Mouse (Mus musculus) induced T-regulatory cell, adult 2 months (primary cell): ENCODE results near the gene Smo.
A peak's percentile ranks its signal among the peaks of the same experiment; 100 is the strongest.

Source experiments
- DNase-seq: peaks from one replicate; pipeline ENCODE4 v3.0.0-alpha.2; 2012; ENCODE audit warnings: low read depth

Smo gene

DNA sequence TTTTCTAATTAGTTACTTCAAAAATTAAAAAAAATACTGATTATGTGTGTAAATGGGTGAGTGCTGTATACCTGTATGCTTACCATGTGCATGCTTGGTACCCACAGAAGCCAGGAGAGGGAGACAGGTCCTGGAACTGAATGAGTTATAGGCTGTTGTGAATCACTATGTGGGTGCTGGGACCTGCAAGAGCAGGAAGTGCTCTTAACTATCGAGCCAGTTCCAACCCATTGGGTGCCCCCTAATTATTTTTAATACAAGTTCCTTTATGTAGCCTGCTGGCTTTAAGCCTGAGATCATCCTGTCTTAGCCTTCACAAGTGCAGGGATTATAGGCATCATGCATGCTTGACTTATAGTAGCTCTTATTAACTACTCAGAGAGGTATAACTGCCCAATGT lies 38.9 kb downstream of the Smo start:
- no peak for DNase-seq

DNA sequence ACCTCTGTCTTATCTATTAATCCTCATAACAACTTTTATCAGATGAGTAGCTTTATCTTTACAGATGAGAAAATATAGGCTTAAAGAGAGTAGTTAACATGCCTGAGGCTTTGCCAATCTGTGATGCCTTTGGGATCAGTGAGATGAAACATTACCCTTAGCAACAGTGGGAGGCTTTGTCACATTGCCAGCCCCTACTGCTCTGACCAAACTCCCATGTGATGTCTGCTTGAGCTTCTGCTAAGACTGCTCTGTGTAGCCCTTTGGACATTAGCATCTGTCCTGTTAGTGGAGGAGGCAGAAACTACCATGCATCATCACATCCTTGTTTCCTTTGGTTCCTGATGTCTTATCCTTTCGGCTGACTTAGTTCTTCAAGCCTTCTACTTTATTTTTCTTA lies 40.3 kb downstream of the Smo start:
- DNase-seq = no peak

DNA sequence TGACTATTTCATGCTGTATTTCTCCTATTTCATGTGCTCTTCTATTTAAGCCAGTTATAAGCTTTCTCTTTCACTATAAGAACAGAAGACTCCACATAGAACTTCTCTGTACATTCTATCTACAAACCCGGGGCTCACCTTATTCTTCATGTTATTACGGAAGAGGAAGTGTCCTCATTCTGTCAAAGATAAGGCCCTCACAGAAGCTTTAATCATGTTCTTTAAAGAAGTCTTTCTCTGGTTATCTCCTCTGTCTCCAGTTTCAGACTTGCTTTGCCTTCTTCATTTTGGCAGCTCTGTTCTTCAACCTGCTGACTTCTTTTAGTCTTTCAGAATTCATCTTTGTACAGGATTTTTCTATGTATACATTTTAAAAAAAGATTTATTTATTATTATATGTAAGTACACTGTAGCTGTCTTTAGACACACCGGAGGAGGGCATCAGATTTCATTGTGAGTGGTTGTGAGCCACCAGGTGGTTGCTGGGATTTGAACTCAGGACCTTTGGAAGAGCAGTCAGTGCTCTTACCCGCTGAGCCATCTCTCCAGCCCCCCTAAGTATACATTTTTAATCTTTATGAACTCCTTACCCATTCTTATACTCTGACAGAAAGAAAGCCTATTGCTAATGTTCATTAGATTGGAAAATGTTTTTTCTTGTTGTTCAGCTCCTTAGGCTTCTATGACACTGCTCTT lies 41.4 kb downstream of the Smo start:
- no peak for DNase-seq

DNA sequence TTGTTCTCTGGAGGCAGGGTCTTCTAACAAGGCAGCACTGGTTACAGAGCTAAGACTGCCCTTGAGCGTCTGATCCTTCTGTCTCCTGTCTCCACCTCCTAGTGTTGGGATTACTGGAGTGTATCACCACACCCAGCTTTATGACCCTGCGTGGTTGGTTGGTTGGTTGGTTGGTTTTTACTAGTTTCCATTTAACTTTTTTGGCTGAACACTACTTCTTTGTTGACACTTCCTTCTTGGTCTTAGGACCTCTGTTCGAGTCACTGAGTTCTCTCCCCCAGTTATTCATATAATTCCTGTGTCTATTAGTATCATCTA lies 41.9 kb downstream of the Smo start:
- no peak for DNase-seq

DNA sequence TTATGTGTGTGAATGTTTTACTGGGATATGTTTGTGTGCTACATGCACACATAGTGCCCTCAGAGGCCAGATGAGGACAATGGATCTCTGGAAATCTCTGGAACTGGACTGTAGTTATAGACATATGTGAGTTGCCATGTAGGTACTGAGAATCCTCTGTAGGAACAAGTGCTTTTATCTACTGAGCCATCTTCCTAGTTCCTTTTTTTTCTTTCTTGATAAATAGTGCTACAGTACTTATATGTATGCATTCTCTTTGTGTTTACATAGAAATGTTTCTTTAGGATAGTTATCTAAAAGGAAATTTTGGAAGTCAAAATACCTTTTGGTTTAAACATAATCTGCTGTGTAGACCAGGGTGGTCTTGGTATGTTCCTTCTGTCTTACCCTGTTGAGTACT lies 44.8 kb downstream of the Smo start:
- DNase-seq = no peak

DNA sequence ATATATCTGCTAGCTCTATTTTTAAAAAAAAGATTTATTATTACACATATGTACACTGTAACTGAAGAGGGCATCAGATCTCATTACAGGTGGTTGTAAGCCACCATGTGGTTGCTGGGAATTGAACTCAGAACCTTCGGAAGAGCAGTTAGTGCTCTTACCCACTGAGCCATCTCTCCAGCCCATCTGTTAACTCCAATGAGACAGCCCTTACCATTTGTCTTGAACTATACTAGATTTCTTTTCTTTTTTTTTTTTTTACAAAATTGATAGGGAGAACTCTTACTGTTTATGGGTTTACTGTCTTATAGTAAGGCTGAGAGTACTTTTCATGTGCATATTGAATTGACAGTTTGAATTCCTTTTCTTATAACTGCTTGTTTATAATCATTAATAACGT lies 45.3 kb downstream of the Smo start:
- DNase-seq = no peak

DNA sequence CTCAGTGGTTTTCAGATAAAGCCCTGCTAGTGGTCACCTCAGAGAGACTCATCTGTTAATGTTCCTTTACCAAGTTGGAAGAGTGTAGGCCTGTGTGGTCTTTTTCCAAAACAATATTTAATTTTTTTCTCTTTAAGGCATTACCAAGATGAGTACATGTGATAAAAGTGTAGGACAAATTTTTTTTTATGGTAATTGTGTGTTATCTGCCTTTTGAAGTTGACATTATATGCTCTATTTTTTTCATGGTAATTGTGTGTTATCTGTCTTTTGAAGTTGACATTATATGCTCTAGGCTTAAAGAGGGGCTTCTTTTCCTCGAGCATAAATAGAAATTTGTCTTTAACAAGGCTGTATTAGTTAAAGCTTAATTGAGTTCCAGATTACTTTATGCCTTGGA lies 46.9 kb downstream of the Smo start:
- DNase-seq = no peak

DNA sequence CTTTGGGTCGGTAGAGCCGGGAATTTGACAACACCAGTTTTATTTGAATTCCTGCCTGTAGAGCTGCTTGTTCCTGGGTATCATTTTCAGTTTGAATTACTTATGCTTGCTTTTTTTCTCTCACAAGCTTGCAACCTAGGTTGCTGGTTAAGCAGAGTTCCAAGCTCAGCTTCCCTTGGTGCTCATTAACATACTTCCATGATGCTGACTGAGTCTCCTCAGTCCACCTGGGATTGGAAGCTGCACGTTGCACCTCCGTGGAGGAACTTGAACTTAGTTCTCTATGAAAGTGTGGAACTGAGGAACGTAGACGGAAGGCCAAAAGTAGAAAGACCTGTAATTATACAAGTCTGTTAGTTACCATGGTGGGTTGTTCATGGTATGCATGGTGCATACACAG lies 48.7 kb downstream of the Smo start:
- no peak for DNase-seq

DNA sequence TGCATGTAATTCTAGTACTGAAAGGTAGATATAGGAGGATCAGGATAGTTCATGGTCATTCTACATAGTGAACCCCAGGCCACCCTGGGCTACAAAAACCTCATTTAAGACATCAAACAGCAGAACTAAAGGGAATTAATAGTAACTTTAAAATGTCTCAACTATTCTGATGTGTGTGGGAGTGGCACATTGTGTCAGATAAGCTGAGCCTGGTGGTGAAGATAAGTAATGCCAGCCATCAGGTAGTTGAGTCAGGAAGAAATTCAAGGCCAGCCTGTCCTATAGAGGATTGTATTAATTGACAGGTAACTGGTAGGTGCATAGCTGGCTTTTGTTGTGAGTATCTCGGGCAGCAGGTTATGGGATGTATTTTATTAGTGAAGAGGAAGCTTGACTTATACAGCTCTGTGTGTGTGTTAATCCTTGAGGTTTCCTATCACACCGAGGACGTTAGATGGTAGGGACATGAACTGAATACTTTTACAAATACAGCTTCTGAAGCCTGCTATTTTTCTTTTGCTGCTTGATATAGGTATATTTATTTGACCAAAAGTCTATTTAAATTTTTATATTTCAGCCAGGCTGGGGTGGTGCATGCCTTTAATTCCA lies 49.2 kb downstream of the Smo start:
- no peak for DNase-seq

DNA sequence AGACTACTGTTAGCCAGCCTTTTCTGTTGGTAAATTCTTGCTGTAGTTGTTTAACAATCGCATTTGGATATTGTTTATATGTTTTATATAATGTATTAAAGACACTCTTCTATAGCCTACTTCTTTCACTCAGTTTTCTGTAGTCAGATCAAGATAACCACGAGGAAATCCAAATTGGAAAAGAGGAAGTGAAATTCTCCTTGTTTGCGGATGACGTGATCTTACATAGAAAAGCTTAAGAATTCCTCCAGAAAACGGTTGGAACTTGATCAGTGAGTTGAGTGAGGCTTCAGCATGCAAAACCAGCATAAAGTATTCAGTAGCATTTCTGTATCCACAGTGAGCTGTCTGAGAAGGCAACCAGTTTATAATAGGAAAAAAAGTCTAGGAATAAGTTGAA lies 50.5 kb downstream of the Smo start:
- DNase-seq = no peak

DNA sequence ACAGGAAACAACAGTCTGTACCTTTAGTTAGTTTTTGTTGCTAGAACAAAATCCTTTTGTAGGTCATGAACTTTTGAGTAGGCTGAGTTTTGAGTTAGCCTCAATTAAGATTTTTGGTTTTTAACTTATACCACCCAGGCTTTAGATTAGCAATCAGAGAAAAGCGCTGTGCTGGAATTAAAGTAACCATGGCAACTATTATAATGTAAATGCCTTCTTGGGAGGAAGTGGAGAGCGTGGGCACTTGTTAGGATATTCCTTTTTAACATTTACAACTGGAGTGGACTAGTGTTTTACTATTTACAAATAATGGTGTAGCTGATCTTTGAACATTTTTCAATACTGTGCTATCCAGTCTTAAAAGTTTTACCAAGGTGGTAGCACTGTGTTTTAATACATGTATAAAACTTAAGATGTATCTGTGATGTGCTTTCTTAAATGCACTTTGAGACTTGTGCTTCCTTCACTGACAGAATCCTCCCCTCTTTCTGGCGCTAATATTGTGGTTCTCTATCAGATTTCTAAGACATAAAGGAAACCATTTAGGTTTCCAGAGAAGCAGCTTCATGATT lies 53.6 kb downstream of the Smo start:
- no peak for DNase-seq

DNA sequence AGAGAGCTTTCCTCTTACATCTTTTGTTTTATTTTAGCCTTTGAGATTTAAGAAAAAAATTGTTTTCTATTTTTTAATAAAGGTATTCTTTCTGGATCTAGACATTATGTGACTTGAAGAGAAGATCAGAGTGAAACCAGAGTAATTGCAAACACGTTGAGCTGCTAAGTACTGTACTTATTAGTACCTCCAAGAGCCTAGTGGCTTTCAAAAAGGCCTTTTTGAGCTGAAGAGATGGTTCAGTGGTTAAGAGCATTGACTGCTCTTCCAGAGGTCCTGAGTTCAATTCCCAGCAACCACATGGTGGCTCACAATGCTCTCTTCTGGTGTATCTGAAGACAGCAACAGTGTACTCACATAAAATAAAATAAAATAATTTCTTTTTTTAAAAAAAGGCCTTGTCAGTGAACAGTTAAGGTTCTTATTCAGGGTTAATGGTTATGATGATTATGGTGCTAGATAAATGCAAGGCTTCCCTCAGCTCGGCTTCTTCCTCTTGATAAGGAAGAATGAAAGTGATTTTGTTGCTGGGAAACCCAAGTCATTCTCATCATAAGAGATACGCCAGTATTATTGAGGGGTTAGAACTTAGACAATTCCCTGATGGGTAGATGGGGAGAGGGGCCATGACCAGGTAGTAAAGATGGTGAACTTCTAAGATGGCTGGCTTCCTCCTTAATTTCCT lies 54.9 kb downstream of the Smo start:
- DNase-seq = no peak

DNA sequence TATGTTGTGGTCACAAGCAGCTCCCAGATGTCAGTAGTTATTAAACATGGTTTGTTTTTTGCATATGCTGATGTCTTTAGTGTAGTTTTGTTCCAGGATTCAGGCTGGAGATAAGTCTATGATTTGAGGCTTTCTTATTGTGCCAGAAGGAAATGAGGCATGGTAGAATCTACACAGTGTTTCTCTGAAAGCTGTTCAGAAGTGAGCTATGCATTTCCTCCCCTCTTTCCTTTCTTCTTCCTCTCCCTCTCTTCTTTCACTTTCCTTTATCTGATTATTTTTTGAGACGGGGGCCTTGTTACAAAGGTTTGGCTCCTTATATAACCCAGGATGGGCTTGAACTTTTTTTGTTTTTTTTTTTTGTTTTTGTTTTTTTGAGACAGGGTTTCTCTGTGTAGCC lies 58.2 kb downstream of the Smo start:
- peak; percentile 48 for DNase-seq

DNA sequence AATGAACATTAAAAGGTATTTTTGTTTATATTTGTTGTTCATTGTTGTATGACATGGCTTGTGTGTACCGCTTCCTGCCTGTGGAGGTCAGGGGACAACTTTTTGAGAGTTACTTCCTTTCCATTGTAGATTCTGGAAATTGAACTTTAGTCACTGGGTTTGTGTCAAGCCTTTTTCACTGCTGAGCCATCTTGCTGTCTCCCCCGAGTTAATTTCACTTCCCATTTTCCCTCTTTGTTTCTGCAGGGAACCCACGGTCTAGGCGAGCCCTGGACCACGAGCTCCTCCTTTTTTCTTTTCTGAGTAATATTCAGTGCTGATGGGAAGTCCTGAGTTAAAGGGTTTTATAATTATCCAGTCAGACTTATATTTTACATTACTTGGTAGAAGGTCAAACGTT lies 59.3 kb downstream of the Smo start:
- no peak for DNase-seq

DNA sequence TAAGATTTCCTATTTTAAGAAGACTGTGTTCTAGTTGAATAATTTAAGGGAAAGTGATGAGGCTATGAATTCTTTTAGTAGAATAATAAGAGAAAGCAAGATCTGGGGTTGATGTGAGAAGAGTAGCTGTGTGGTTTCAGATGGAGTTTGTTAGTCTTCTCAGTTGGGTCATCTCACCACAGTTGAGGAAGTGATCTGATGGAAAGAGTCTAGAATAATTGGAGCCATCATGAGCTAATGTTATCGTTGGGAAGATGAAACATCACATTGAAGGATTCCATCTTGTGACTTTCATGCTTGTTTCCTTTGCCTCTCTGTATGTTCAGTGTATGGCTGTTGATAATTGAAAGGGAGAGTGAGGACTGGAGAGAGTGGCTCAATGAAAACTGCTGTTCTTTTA lies 67.7 kb downstream of the Smo start:
- no peak for DNase-seq

DNA sequence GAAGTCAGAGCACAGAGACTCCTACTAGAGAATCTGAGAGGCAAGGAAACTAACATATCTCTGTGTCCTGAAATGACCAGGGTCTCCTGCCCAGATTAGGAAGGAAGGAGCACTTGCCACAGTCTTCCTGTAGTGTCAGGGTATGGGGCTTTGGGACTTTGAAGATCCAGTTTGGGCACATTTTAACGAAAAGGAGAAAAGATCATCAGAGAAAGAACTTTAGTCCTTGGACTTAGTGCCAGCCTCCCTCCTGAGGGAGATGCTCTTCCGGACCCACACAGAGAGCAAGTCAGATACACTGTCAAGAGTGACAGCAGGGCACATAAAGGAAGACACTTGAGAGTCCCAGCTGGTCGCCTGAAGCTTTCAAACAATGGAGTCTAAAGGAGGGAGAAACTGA lies 68.7 kb downstream of the Smo start:
- no peak for DNase-seq

DNA sequence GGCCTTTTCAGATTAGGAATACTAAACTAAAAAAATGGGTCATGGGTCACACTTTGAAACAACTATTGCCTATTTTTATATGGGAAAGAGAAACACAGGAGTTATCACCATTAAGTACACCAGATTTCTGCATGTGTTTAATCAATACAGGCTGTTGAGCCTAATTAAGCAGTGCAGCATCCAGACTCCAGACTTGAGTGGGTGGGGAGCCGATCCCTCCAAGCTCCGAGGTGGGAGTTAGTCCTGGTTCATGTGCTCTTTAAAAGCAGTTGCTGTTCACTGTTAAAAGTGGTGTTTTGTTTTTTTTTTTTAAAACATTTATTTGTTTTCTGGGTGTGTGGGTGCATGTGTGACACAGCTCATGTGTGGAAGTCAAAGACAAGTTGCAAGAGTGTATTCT lies 70.1 kb downstream of the Smo start:
- no peak for DNase-seq
